21 mouse cellular contexts compared by ENCODE assay signal in genomic region chr11:99095759-99096158, GRCm38 (mm10). TPM values are rescaled to one million over a fixed set of nuclear protein-coding genes. Genes with fewer than 3 reads are reported as not detected.
DNase-seq lines count a peak whose midpoint lies in the region; ATAC-seq and TF ChIP-seq lines count a peak whose summit lies in the region.
"Had no signal": no experiment of that assay in that cellular context is flagged by ENCODE, and none has a peak within 500 bp of the region (broad histone marks: within the 10 kb centered on the region; RNA-seq: fewer than 3 reads in every experiment).

No protein-coding gene starts in this region.

- no peaks in the 10 kb centered on the region for H3K79me2 ChIP-seq in heart, adult 2 months (replicated peaks; ENCODE audit: control insufficient read depth, insufficient read depth, low read length)

- TF ChIP-seq POLR2A in heart, adult 2 months (IDR thresholded peaks at IDR 0.05; ENCODE audit: insufficient read depth, low read depth, low read length), result no peak

- intact Hi-C loops in heart, adult 2 months (cut with DNase I), result no loop called here

- peaks cover 36% of the 10 kb centered on the region for H3K4me1 ChIP-seq in embryonic facial prominence, embryonic 10.5 days
- H3K4me1 ChIP-seq in embryonic facial prominence, embryonic 15.5 days, result peaks cover 33% of the 10 kb centered on the region
- peaks cover 8% of the 10 kb centered on the region; the same call in 1 of the 2 replicates for H3K4me1 ChIP-seq in limb, embryonic 11.5 days (ENCODE audit: control insufficient read depth, insufficient read depth, low read length)
- peaks cover 39% of the 10 kb centered on the region for H3K4me1 ChIP-seq in limb, embryonic 15.5 days
- H3K4me1 ChIP-seq in heart, adult 2 months (ENCODE audit: control insufficient read depth, insufficient read depth, low read length), result peaks cover 6% of the 10 kb centered on the region
- H3K4me1 ChIP-seq: forebrain, embryonic 13.5 days; hindbrain, embryonic 15.5 days had no signal

- no peak for TF ChIP-seq CTCF in heart, adult 2 months (IDR thresholded peaks at IDR 0.05)

- no peaks in the 10 kb centered on the region for H3K27me3 ChIP-seq in embryonic facial prominence, embryonic 10.5 days (replicated peaks; ENCODE audit: low read depth, poor library complexity, severe bottlenecking)
- H3K27me3 ChIP-seq in embryonic facial prominence, embryonic 15.5 days, result no peaks in the 10 kb centered on the region
- no peaks in the 10 kb centered on the region for H3K27me3 ChIP-seq in limb, embryonic 11.5 days (ENCODE audit: control insufficient read depth, insufficient read depth, low read length)
- H3K27me3 ChIP-seq in limb, embryonic 15.5 days, result no peaks in the 10 kb centered on the region
- no peaks in the 10 kb centered on the region for H3K27me3 ChIP-seq in heart, adult 2 months (ENCODE audit: control insufficient read depth, insufficient read depth, low read length)
- H3K27me3 ChIP-seq: forebrain, embryonic 13.5 days; heart, embryonic 15.5 days; hindbrain, embryonic 15.5 days had no signal

- no peak for DNase-seq in embryonic facial prominence, embryonic 10.5 days (ENCODE audit: low spot score)
- peak; percentile 64 for DNase-seq in limb, embryonic 11.5 days (ENCODE audit: low spot score)
- DNase-seq in urinary bladder, postnatal 4 days (ENCODE audit: low spot score in 2 of 2), result no peak
- DNase-seq in heart, adult 2 months, result no peak
- DNase-seq in heart, postnatal 4 days, result no peak
- DNase-seq: adrenal gland, postnatal 14 days; cerebellum, adult 11-12 months; cerebellum, adult 9-10 months; forebrain, postnatal 0 days; heart, adult 18-20 months; heart, postnatal 14 days had no signal

- no peak overlapping the region for H3K4me2 ChIP-seq in embryonic facial prominence, embryonic 15.5 days (replicated peaks)
- no peak overlapping the region for H3K4me2 ChIP-seq in limb, embryonic 11.5 days (ENCODE audit: low read depth, severe bottlenecking)
- H3K4me2 ChIP-seq in limb, embryonic 15.5 days, result no peak overlapping the region
- H3K4me2 ChIP-seq: forebrain, embryonic 13.5 days; heart, embryonic 11.5 days; heart, embryonic 15.5 days; hindbrain, embryonic 15.5 days had no signal

- ATAC-seq in embryonic facial prominence, embryonic 15.5 days (ENCODE audit: insufficient number of reproducible peaks, low FRiP score, low TSS enrichment, low read depth), result no peak
- peak; percentile 27; the same call in 1 of the 2 replicates for ATAC-seq in limb, embryonic 11.5 days (ENCODE audit: insufficient number of reproducible peaks, low FRiP score, low TSS enrichment, low read depth)
- no peak for ATAC-seq in limb, embryonic 15.5 days (ENCODE audit: insufficient number of reproducible peaks, low FRiP score, low TSS enrichment, low read depth)
- ATAC-seq: activated CD4-positive, CD25-positive, alpha-beta regulatory T cell, adult 4 months; forebrain, embryonic 13.5 days; forebrain, postnatal 0 days had no signal

- WGBS in embryonic facial prominence, embryonic 10.5 days, result 54% methylated on average over 4 of the region's 4 CpGs
- 60% methylated on average over 4 of the region's 4 CpGs for WGBS in embryonic facial prominence, embryonic 15.5 days
- 25% methylated on average over 4 of the region's 4 CpGs for WGBS in limb, embryonic 11.5 days
- 24% methylated on average over 4 of the region's 4 CpGs for WGBS in limb, embryonic 15.5 days
- WGBS in heart, adult 2 months, result 90% methylated on average over 4 of the region's 4 CpGs

- no peak for TF ChIP-seq EP300 in heart, adult 2 months (IDR thresholded peaks at IDR 0.05; ENCODE audit: insufficient read depth, low read depth, low read length)

- H3K27ac ChIP-seq in embryonic facial prominence, embryonic 10.5 days (replicated peaks), result peak overlapping the region; percentile 72
- H3K27ac ChIP-seq in embryonic facial prominence, embryonic 15.5 days (replicated peaks), result 0 out of 2 replicates have a peak overlapping the region, but pooled peaks have one; percentile 12
- peak overlapping the region; percentile 97 for H3K27ac ChIP-seq in limb, embryonic 11.5 days (replicated peaks; ENCODE audit: low read depth, low read length)
- H3K27ac ChIP-seq in limb, embryonic 15.5 days, result peak overlapping the region; percentile 81
- no peak overlapping the region for H3K27ac ChIP-seq in heart, adult 2 months
- H3K27ac ChIP-seq: heart, embryonic 15.5 days; hindbrain, embryonic 15.5 days had no signal

- no peak overlapping the region for H3K9ac ChIP-seq in embryonic facial prominence, embryonic 15.5 days
- no peak overlapping the region for H3K9ac ChIP-seq in limb, embryonic 11.5 days (ENCODE audit: low read length)
- H3K9ac ChIP-seq in limb, embryonic 15.5 days, result no peak overlapping the region
- no peak overlapping the region for H3K9ac ChIP-seq in heart, adult 2 months (ENCODE audit: low read depth, low read length)
- H3K9ac ChIP-seq: forebrain, embryonic 13.5 days; forebrain, postnatal 0 days; heart, embryonic 15.5 days; hindbrain, embryonic 15.5 days had no signal

- H3K36me3 ChIP-seq in embryonic facial prominence, embryonic 10.5 days (replicated peaks), result no peaks in the 10 kb centered on the region
- H3K36me3 ChIP-seq in embryonic facial prominence, embryonic 15.5 days, result no peaks in the 10 kb centered on the region
- no peaks in the 10 kb centered on the region for H3K36me3 ChIP-seq in limb, embryonic 11.5 days (ENCODE audit: control insufficient read depth, insufficient read depth, low read length)
- H3K36me3 ChIP-seq in limb, embryonic 15.5 days, result no peaks in the 10 kb centered on the region
- no peaks in the 10 kb centered on the region for H3K36me3 ChIP-seq in heart, adult 2 months (ENCODE audit: control insufficient read depth, insufficient read depth, low read length)
- H3K36me3 ChIP-seq: heart, embryonic 15.5 days; hindbrain, embryonic 10.5 days; hindbrain, embryonic 15.5 days had no signal

- H3K4me3 ChIP-seq in embryonic facial prominence, embryonic 10.5 days, result no peak overlapping the region
- H3K4me3 ChIP-seq in embryonic facial prominence, embryonic 15.5 days (replicated peaks), result no peak overlapping the region
- H3K4me3 ChIP-seq in limb, embryonic 11.5 days (ENCODE audit: low read depth, low read length), result no peak overlapping the region
- no peak overlapping the region for H3K4me3 ChIP-seq in limb, embryonic 15.5 days
- H3K4me3 ChIP-seq in heart, adult 2 months, result no peak overlapping the region
- H3K4me3 ChIP-seq: forebrain, embryonic 13.5 days; heart, embryonic 15.5 days; hindbrain, embryonic 10.5 days; hindbrain, embryonic 15.5 days had no signal

- peaks cover 6% of the 10 kb centered on the region; the same call in 1 of the 2 replicates for H3K9me3 ChIP-seq in embryonic facial prominence, embryonic 10.5 days
- no peaks in the 10 kb centered on the region for H3K9me3 ChIP-seq in embryonic facial prominence, embryonic 15.5 days (replicated peaks)
- H3K9me3 ChIP-seq in limb, embryonic 11.5 days (ENCODE audit: control insufficient read depth, low read length), result no peaks in the 10 kb centered on the region
- no peaks in the 10 kb centered on the region for H3K9me3 ChIP-seq in limb, embryonic 15.5 days
- H3K9me3 ChIP-seq: forebrain, embryonic 13.5 days; heart, embryonic 15.5 days; hindbrain, embryonic 10.5 days; hindbrain, embryonic 15.5 days had no signal

RNA-seq across cellular contexts. Expression of gene Tns4, which starts 6.7 kb away (rescaled TPM):
- 0.96 and 1.0 TPM in 2 replicates for polyA plus RNA-seq in embryonic facial prominence, embryonic 10.5 days (2016; fragmentation: Nextera tagmentation; extraction: Ambion mirVana)
- polyA plus RNA-seq in embryonic facial prominence, embryonic 15.5 days (2015; fragmentation: Nextera tagmentation; extraction: Ambion mirVana), result 2.7 and 2.8 TPM in 2 replicates
- 1.2 and 1.6 TPM in 2 replicates for polyA plus RNA-seq in limb, embryonic 11.5 days (2014; fragmentation: Nextera tagmentation; extraction: Ambion mirVana)
- 1.9 and 2.1 TPM in 2 replicates for polyA plus RNA-seq in limb, embryonic 15.5 days (2015; fragmentation: Nextera tagmentation; extraction: Ambion mirVana)
- under 1 TPM; 0.16 to 0.23 TPM for total RNA-seq in heart, adult 2 months (2021)
- 0.49 and 1.1 TPM in 2 replicates for polyA plus RNA-seq in heart, adult 2 months (2012; rRNA removed)
- under 1 TPM in 1 of 2 experiments, not detected in 1; 0.14 TPM for total RNA-seq in heart, postnatal 4 days (2021)
- total RNA-seq: gastrocnemius, adult 8-10 months; MEL had no signal
- polyA plus RNA-seq: activated CD4-positive, CD25-positive, alpha-beta regulatory T cell, adult 4 months; forebrain, embryonic 13.5 days; forebrain, postnatal 0 days had no signal

RNA-seq across cellular contexts. Expression of gene Igfbp4, which starts 54.7 kb away (rescaled TPM):
- 658 and 684 TPM in 2 replicates for polyA plus RNA-seq in embryonic facial prominence, embryonic 10.5 days (2016; fragmentation: Nextera tagmentation; extraction: Ambion mirVana)
- 1,352 and 1,417 TPM in 2 replicates for polyA plus RNA-seq in embryonic facial prominence, embryonic 15.5 days (2015; fragmentation: Nextera tagmentation; extraction: Ambion mirVana)
- polyA plus RNA-seq in limb, embryonic 11.5 days (2014; fragmentation: Nextera tagmentation; extraction: Ambion mirVana), result 799 and 884 TPM in 2 replicates
- polyA plus RNA-seq in limb, embryonic 15.5 days (2015; fragmentation: Nextera tagmentation; extraction: Ambion mirVana), result 1,243 and 1,296 TPM in 2 replicates
- total RNA-seq in heart, adult 2 months (2021), result 10 to 100 TPM; 81.8 to 84.2 TPM
- polyA plus RNA-seq in heart, adult 2 months (2012; rRNA removed), result 163 and 216 TPM in 2 replicates
- 100 to 1,000 TPM; 204 to 217 TPM for total RNA-seq in heart, postnatal 4 days (2021)

RNA-seq across cellular contexts. Expression of gene Ccr7, which starts 59.1 kb away (rescaled TPM):
- polyA plus RNA-seq in embryonic facial prominence, embryonic 10.5 days (2016; fragmentation: Nextera tagmentation; extraction: Ambion mirVana), result 0.50 and 0.78 TPM in 2 replicates
- 0.57 and 0.59 TPM in 2 replicates for polyA plus RNA-seq in embryonic facial prominence, embryonic 15.5 days (2015; fragmentation: Nextera tagmentation; extraction: Ambion mirVana)
- 1.0 and 1.3 TPM in 2 replicates for polyA plus RNA-seq in limb, embryonic 11.5 days (2014; fragmentation: Nextera tagmentation; extraction: Ambion mirVana)
- polyA plus RNA-seq in limb, embryonic 15.5 days (2015; fragmentation: Nextera tagmentation; extraction: Ambion mirVana), result 0.38 and 0.48 TPM in 2 replicates
- total RNA-seq in heart, adult 2 months (2021), result under 1 TPM; 0.29 to 0.59 TPM
- 2.6 and 2.7 TPM in 2 replicates for polyA plus RNA-seq in heart, adult 2 months (2012; rRNA removed)
- total RNA-seq in heart, postnatal 4 days (2021), result under 1 TPM; 0.56 to 0.67 TPM
- total RNA-seq: gastrocnemius, adult 8-10 months had no signal
- polyA plus RNA-seq: forebrain, embryonic 13.5 days had no signal
